Mouse (Mus musculus): ENCODE data around the gene Mboat2.

Gene Mboat2

DNA sequence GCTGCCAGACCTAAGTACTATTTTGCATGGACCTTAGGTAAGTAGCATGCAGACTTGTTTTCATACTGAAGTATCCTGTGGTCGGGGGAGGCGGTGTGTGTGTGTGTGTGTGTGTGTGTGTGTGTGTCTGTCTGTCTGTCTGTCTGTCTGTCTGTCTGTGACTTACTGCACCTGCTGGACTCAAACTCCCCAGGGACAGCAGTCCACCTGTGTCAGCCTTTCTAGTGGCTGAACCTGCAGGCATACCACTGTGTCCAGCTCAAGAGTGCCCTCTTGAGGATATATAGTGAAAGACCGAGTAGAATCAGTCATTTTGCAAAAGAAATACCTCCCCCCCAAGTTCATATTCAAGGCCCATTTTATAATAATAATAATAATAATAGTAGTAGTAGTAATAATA lies 117.7 kb downstream of the Mboat2 start:
- peak; percentile 45; the same call in 1 of the 2 replicates for ATAC-seq (ENCODE audit: low TSS enrichment)

DNA sequence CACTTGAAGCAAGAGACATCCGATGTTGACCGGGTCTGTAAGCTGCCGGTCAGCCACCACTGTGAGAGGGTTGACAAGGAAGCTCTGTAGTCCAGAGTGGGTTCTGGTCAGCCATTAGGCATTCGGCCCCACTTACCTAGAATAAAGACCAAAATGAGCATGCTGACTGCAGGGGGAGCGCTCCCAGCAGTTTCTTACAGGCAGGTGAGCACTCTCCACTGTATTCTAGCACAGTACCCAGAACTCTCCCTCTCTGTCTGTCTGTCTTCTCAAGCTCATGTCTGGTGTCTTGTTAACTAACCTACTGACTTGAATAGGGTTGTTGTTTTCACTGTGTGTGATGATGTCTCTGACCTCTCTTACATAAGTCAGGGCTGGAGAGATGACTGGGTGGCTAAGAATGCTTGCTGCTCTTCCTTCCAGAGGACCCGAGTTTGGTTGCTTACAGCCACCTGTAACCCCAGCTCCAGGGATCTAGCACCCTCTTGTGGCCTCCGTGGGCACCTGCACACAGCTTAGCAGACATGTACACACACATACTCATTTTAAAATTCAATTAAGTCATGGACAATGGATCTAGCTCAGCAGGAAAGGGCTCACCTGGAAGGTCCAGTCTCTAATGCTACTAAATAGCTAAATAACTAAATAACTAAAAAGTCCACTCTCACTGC lies 119.8 kb downstream of the Mboat2 start:
- ATAC-seq (ENCODE audit: low TSS enrichment): no peak

DNA sequence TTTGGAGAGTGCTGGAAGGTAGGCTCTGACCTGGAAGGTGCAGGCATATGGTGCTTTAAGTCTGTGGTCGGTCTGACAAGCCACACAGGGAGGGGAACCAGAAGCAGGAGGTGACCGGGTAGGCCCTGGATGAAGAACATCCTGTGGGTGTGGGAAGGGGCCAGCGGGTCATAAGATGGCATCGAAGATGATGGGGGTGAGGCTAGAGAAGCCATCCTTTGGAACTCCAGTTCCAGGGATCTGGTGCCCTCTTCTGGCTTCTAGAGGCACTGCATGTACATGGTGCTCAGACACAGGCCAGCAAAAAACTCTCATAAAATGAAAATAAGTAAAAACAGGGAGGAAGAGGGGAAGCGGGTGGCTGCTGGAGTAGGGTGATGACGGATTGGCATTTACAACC lies 121.5 kb downstream of the Mboat2 start:
- peak; percentile 61; the same call in 1 of the 2 replicates for ATAC-seq (ENCODE audit: low TSS enrichment)

DNA sequence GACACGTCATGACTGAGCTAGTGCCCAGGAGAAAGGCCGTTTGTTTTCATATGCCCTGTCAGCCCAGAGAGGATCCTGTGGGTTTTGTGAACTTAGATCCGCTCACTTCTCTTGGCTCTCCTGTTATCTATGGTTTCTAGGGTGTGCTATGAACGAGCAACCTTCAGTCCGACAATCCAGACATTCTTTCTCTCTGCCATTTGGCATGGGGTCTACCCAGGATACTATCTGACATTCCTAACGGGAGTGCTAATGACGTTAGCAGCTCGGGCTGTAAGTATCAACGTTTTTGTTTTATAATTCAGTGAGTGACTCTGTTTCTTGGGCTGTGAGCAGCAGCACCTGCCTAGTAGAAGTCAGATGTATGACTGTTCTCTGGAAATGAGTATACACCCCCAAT lies 124.5 kb downstream of the Mboat2 start:
- ATAC-seq (ENCODE audit: low TSS enrichment): no peak

DNA sequence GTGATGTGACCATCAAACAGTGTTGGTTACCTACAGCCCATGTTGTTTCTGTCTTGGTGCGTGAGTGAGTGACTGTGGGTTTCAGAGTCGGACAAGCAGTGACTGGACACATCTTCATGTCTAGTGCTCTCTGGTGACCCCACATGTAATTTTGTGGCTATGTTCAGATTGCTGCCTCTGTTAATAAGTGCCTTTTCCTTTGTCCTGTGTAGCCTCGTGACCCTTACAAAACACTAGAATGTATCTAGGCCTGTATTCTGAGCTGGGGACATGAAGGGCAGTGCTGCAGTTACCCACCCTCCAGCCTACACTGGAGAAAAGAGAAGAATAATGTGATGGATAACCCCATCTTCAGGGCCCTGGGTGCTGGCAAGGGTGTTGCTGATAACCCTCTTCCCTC lies 127.8 kb downstream of the Mboat2 start:
- ATAC-seq (ENCODE audit: low TSS enrichment): no peak

DNA sequence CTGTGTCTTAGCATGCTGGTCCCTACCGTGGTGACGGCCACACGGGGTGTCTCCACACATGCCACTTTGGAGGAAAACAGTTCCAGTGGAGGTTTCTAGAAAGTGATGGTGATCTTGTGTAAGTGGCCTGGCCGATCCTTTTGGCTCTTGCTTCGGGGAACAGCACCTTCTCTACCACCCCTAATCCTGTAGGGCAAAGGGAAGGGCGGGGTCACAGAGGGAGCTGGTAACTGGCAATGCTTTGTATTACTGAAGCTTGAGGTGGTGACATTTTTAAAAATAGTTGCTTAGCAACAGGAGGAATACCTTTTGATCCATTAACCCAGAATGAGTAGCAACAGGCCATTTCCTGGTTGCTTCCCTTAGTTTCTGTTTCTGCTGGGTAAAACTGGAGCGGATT lies 131.1 kb downstream of the Mboat2 start:
- no peak for ATAC-seq (ENCODE audit: low TSS enrichment)

DNA sequence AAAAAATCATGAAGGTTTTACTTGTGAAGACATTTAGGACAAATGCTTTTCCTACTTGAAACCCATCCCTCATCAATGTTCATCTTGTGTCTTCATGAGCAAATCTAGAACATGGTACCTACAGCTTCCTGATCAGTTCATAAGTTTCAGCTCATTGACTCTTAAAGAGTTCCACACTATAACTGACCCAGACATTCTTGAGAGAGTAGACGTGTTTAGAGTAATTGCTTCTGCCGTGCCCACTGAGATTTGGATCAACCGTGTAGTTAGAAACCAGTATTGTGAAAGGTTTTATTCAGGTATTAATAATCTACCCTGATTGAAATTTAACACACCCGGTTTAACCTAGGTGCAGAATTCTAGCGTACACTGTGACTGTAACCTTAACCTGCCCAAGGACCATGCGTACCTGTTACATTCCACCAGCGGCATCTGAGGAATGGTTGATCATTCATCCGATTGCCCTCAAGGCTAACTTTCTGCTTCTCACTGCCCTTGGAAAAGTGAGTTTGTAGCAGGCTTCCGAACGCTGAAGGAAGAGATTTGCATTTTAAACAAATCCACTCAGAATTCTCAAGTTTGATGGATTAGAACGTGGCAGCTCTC lies 131.8 kb downstream of the Mboat2 start:
- no peak for ATAC-seq (ENCODE audit: low TSS enrichment)

DNA sequence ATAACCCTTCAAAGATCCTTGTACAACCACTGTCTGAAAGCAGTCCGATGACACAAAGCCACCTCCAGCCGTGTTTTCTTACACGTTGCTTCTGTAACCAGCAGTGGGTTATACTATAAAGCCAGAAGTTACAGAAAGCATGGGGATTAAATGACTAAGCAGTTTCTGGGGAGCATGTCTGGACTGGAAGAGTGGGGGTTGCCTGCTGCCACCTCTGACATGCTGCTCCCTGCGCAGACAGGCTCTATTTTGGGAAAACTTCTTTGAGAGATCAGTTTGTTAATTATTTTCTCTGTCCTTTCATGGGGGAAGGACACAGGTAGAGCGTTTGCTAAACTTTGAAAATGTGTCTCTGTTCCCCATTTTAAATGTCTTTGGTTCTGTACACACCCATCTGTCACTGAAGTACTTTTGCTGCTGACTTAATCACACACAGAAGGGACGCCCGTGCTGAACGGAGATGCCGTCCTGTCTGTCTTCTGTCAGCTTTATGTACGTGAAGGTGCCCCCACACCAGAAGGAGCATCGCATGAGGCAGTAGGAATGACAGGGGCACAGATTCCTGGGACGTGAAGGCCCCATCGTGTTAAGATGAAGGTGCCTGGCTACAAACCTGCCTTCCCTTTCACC lies 132.8 kb downstream of the Mboat2 start:
- peak; percentile 25; the same call in 1 of the 2 replicates for ATAC-seq (ENCODE audit: low TSS enrichment)

DNA sequence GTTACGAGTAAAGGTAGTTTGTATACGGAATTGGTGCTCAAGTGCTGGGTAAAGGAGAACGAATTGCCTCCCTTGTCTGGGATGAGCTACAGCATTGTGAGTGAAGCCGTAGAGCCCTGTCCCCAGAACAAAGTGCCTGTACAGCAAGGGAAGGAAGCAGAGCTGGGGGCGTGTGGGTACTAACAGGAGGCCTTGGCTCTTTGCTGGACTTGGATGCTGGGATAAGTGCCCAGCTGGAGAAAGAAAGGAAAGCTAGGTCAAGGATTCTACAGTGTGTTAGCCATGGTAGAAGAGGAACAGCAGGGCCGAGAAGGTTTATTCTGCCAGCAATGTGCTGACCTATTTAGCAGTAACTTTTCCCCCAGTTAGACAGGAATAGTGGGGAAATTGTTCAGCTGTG lies 134.7 kb downstream of the Mboat2 start:
- ATAC-seq (ENCODE audit: low TSS enrichment): peak; percentile 67

DNA sequence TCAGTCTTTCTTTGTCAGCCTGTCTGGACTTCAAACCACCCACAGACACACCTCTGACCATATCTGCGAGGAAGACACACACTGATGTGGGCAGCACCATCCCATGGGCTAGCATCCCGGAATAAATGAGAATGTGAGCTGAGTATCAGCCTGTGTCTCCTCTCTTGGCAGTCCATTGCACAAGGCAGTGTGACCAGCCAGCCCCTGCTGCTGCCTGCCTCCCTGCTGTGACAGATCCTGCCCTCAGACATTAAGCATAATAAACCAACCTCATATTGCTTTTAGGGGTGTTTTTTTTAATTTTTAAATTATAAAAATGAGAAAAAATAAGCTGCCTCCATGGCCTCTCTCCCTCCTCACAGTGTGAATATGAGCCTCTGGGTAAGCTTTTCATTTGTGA lies 135.4 kb downstream of the Mboat2 start:
- no peak for ATAC-seq (ENCODE audit: low TSS enrichment)

DNA sequence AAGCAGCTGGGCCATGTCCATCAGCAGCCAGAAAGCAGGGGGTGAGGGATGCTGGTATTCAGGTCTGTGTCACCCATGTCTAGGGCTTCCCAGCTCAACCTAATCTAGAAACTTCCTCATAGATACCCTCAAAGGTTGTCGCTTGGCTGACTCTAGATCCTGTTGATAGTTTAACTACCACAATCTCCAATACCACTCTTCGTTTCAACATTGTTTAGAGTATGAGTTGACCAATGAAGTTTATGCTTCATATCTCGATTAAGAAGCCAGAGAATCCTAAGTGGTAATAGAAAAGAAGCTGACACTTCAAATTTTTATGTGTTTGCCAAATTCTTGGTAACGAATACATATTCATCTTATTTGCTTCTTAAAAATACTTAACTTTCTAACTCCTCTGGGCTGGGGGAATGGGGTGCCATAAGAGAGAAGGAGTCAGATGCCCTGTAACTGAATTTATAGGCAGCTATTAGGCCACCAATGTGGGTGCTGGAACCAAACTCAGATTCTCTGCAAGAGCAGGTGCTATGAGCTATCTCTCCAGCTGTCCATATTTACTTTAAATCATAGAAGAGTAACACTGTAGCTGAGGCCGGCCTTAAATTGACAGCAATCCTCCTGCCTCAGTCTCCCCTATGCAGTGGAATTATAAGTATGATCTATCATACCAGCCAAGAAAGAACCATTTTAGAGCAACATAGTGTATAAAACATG lies 141.0 kb downstream of the Mboat2 start:
- ATAC-seq (ENCODE audit: low TSS enrichment): no peak

DNA sequence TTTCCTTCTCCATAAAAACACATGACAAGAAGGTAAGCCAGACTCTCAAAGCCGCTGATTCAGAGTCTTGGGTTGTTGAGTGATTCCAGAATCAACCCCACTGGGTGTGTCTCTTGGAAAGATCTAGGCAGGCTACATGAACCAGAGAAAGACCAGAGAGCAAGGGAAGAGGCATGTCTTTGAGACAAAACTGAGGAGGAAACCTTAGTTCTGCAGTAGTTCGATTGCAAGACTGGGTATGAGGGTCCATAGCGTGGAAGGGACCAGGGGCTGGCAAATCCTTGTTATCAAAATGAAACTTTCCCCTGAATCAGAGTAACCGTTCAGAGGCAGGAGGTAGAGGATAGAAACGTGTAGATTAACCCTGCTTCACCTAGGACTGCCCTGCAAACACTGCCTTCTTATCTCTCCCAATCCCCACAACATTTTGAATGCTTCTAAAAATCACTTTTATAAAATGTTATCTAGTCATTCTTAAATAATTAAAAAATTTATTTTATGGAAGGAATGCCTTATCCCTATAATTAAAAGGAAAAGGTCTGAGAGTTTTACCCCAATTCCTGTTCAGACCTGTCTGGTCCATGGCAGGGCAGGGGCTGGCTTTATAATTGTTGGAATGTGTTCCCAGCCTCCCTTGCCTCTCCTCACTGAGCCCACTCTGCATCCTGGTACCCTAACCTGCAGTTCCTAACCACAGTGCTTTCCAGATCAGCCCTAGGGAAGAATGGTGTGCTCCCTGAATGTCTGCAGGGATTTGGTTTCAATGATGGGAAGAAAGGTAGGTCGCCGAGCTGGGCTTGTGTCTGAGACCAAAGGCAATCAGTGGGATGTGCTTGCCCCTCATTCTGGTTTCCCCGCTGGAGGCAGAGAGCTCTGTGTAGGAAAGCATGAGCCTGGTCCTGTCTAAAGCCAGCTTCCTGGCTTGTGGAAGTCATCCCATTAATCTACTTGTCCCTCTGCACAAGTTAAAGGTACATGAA lies 142.0 kb downstream of the Mboat2 start:
- ATAC-seq (ENCODE audit: low TSS enrichment): no peak

DNA sequence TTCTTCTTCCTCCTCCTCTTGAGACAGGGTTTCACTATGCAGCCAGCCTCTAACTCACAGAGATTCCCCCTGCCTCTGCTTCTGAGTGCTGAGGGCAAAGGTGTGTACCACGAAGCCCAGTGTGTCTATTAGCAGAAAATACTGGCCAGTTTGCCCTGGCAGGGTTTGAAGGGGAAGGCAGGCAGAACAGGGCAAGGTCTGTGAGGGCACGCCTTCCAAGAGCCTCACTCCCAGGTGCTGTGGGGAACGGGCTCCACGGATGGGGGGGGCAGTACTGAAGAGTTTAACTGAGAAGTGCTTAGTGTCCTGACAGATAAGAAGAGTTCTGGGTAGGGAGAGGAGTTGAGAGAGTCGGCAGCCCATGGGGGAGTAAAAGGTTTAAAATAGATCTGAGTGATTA lies 142.9 kb downstream of the Mboat2 start:
- ATAC-seq (ENCODE audit: low TSS enrichment): no peak

DNA sequence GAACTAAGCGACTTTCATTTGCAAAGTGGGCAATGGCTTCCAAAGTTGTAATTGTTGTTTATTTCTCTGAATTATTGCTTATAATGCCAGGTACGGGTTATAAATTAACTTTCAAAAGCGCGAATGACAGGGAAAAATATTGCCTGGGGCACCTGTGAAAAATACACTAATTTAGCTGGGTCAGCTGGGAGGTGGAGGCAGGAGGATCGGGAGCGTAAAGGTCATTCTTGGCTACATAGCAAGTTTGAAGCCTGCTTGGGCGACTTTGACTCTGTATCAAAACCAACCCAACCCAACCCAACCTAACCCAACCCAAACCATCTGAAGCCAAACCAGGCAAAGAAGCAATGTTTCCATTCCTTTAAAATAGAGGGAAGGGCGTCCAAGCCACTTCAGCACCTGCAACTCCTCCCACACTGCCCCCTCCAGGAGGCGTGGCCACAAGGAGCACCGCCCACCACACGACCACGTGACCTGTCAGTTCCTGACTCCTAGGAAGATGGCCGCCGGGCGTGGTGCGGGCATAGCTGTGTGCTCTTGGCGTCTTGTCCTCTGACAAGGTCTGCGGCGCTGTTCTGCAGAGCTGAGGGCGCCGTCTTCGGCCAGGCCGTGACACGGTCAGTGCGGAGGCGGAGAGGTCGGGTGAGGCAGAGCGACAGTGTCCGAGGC lies 143.9 kb downstream of the Mboat2 start, which contains the start of gene Kidins220:
Kidins220 (plus strand) TSS at position 480 of the 669 bp plus-strand sequence.
- ATAC-seq (ENCODE audit: low TSS enrichment): peak; percentile 80

DNA sequence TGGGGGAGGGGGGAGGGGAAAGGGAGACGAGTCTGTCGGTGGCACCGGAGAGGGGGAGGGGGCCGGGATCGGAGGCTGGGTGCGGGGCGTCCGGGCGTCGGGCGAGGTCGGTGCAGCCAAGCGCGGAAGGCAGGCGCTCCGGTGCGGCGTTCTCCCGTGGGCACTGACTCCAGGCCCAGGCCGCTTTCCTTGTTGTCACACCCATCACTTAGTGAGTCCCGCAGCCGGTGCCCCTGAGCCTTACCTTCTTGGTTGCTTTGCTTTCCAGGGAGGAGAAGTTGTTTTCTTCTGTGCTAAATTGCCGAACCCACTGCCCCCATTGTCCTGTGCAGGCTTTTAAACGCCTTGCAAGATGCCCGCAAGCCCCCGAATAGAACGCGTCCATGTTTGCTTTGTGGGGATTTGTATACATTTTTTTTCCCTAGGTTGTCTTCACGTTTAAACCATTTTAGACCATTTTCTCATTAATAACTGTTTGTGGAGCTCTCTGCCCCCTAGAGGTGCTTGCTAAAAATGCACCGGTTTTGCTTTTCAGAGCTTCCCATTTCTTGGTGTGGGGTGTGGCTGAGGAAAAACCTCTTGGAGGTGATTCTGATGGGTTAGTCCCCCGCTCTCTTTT lies 144.5 kb downstream of the Mboat2 start:
- peak; percentile 58 for ATAC-seq (ENCODE audit: low TSS enrichment)

DNA sequence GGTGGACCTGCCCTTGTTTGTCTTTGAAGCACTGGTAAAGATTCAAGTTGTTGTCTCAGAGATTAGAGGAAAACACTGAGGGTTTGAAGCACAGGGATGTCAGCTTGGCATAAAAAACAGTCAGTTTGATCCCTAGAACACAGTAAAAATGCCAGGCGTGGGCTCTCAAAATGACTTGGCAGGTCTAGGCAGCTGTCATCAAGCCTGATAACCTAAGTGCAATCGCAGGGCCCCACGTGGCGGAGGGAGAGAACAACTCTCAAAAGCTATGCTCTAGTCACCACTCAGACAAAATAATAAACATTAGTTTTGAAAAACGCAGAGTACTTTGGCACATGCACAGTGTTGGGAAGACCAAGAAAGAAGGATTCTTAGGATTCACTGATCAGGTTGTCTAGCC lies 154.5 kb downstream of the Mboat2 start:
- no peak for ATAC-seq (ENCODE audit: low TSS enrichment)

DNA sequence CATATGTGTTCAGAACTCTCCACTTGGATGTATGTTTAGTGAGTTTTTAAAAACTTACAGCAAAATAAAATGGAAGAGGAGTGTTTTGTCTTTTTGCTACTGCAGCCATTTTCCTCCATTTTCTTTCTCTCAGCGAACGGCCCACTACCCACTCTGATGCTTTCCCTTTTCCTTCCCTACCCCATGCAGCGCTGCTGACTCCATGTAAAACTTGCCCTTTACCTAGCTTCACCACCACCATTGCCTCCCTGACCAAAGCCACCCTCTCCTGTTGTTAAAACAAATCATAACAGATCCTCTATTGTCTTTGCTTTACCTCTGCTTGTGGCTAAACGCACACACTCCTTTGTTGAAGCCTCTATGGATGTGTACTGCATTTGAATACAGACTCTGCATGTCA lies 164.7 kb downstream of the Mboat2 start:
- ATAC-seq (ENCODE audit: low TSS enrichment): no peak

DNA sequence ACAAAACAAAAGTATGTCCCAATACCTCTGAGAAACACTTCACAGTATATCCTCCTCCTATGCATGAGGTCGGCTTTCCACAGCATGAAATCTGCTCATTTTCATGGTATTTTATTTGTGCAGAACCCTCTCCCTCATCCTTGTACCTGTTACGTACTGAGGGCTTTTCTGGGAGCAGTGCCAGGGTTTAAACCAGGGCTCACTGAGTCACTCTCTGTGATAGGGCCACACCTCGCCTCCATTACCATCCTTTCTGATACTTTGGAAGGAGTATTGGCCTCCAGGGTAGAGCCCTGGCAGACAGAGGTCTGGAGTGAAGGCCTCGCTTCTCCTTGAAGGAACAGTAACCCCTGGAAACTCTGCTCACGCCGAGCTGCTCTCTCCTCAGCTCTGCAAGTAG lies 174.7 kb downstream of the Mboat2 start:
- ATAC-seq (ENCODE audit: low TSS enrichment): 0 out of 2 replicates have a peak, but pooled peaks have one; percentile 7

DNA sequence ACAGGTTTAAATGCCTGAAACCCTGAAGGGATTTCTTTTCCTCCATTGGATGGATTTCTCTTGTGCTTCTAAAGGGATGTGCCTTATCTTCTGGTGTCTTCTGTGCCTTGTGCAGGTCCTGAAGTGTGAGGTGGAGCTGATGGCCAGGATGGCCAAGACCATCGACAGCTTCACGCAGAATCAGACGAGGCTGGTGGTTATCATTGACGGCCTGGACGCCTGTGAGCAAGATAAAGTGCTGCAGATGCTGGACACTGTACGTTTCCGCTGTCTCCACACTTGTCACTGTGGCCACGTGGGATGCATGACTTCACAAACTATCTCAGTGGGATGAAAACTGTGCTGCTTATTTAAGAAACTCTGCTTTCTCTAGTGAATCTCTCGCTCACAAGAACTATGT lies 179.3 kb downstream of the Mboat2 start:
- no peak for ATAC-seq (ENCODE audit: low TSS enrichment)

DNA sequence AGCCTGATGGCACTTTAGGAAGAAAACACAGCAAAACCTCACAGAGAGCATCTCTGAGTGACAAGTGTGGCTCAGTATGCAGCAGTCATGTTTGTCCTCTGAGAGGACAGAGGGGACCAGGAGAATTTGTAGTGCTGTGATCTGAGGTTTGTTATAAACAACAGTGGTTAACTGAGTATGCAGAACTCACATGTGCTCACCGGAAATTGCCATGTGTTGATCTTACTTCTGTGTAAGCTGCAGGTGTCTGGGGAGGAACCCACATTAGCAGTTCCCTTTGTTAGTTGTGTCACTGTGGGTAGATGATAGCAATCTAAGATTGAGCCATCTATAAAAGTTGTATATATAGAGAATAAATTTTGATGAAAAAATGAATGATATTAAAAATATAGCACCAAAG lies 179.7 kb downstream of the Mboat2 start:
- no peak for ATAC-seq (ENCODE audit: low TSS enrichment)

Data from frontal cortex, adult (tissue).